Mouse (Mus musculus) ES-E14 (cell line): ENCODE data around the gene Ptn.
A peak's percentile ranks its signal among the peaks of the same experiment; 100 is the strongest.

Experiments used
- CHD2 ChIP-seq: IDR thresholded peaks from 2 replicates; pipeline ENCODE4 v1.6.1; 2014; ENCODE audit warnings: mild to moderate bottlenecking, low read depth, low read length, inconsistent platforms
- HCFC1 ChIP-seq: IDR thresholded peaks from 2 replicates; pipeline ENCODE4 v1.6.1; 2012; ENCODE audit warnings: low read length, inconsistent platforms, borderline replicate concordance; ENCODE audit not compliant: insufficient read depth
- MAFK ChIP-seq: IDR thresholded peaks from 2 replicates; pipeline ENCODE4 v1.6.1; 2014; ENCODE audit warnings: mild to moderate bottlenecking, low read depth, low read length, inconsistent platforms; ENCODE audit not compliant: insufficient read depth
- ZC3H11A ChIP-seq: IDR thresholded peaks from 2 replicates; pipeline ENCODE4 v1.6.1; 2012; ENCODE audit warnings: low read depth, mild to moderate bottlenecking, inconsistent platforms, low read length, borderline replicate concordance

DNA sequence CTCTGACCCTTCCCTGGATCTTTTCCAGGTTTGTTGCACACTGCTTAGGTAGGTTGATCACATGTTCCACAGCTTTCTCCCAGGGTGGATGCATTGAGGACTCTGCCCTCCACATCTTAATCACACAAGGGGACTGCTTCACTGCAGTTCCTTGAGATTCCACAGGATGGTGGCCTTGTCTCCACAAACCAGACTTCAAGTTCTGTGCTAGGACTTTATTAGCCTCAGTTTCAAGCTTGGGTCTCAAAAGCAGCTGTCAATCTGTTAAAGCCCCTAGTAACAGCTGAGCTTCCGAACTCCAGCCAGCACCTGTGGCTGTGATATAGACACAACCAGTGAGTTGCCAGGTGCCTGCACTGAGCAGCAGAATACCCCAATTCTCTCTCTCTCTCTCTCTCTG, 118.5 kb downstream of the Ptn start:
- TF ChIP-seq HCFC1 (no peak), MAFK (no peak), CHD2 (no peak), ZC3H11A (peak; percentile 67; the same call in 1 of the 2 replicates)
